Comparison of ENCODE assay signal across 14 mouse cellular contexts in the genomic region with DNA sequence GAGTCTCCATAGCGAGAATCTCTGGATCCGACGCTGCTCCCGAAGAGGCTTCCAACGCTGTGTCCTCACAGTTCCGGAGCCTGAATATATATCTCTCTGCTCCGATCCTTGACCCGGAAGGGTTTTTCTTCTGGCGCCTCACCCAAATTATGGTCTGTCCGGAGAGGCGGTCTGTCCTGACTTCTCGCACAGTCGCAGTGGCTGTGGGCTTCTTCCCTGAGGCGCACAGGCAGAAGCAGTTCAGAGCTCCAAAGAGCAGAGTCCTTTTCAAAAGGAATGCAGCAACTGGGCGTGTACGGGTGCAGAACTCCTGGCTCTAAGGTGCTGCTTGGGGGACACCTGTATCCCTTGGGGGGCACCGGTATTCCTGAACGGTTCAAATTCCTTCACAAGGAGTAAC. TPM values are rescaled to one million over a fixed set of nuclear protein-coding genes. Genes with fewer than 3 reads are reported as not detected.
"Had no signal": no experiment of that assay in that cellular context is flagged by ENCODE, and none has a peak within 500 bp of the region (broad histone marks: within the 10 kb centered on the region; RNA-seq: fewer than 3 reads in every experiment).

A gene (minus strand): TSS at position 101 of the 400 bp plus-strand sequence.

RNA-seq across cellular contexts. Expression of the gene that starts here (rescaled TPM):
- total RNA-seq: neutrophil, adult 5-6 weeks had no signal
- polyA plus RNA-seq: neural tube, embryonic 13.5 days; neural tube, embryonic 14.5 days; neural tube, embryonic 15.5 days; small intestine, adult 2 months; spleen, adult 2 months; stomach, embryonic 14.5 days; stomach, embryonic 15.5 days; stomach, embryonic 16.5 days; stomach, postnatal 0 days; testis, adult 2 months; thymus, adult 2 months; thymus, postnatal 0 days; urinary bladder, adult 2 months had no signal
